Mouse (Mus musculus) right cerebral cortex, postnatal 10 days (tissue): ENCODE data around the gene Il17c.

ENCODE experiments used
- DNase-seq, 2 experiments: peaks; one replicate each; pipeline ENCODE4 v3.0.0; 2021; ENCODE audit warnings: low spot score in 2 of 2

Il17c gene

DNA sequence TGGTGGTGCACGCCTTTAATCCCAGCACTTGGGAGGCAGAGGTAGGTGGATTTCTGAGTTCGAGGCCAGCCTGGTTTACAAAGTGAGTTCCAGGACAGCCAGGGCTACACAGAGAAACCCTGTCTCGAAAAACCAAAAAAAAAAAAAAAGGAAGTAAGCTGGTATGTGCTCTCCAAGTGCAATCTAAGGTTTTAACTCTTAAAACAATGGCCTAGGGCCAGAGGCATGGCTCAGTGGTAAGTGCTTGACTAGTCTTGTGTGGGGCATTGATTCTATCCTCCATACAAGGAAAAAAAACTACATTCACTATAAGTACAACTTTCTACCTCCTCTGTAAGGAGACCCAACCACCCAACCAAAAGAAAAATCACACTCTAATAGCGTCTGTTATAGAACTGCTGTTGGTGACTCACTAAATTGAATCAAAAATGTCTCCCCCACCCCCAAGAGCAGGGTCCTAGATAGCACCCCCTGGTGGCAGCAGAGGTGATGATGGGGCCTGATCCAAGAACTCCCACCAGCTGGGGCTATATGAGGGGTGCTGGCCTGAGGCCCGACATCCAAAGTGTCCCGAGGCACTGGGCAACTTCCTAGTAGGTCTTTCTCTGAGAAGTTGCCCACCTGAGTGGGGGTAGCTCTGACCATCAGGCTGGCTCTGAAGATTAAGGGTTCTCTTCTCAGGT is 37.5 kb downstream of the Il17c start:
- no peak for DNase-seq

DNA sequence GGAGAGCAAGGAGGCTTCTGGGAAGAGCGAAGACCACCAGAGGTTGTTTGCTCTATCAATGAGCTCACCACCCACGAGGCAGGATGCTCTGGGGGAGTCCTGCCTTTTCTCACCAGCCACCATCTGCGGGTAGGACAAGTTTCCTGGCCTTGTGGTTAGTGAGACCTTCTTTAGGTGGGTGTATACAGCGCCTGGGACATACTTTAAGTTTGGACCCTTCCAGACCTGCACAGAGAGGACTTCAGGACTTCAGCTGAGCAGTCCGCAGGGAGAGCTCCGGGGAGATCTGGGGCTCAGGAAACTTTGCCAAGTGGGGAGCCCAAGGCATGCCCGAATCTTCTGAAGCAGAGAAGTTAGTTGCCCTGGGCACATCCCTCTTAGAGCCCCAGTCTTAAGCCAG is 38.2 kb downstream of the Il17c start:
- no peak for DNase-seq

DNA sequence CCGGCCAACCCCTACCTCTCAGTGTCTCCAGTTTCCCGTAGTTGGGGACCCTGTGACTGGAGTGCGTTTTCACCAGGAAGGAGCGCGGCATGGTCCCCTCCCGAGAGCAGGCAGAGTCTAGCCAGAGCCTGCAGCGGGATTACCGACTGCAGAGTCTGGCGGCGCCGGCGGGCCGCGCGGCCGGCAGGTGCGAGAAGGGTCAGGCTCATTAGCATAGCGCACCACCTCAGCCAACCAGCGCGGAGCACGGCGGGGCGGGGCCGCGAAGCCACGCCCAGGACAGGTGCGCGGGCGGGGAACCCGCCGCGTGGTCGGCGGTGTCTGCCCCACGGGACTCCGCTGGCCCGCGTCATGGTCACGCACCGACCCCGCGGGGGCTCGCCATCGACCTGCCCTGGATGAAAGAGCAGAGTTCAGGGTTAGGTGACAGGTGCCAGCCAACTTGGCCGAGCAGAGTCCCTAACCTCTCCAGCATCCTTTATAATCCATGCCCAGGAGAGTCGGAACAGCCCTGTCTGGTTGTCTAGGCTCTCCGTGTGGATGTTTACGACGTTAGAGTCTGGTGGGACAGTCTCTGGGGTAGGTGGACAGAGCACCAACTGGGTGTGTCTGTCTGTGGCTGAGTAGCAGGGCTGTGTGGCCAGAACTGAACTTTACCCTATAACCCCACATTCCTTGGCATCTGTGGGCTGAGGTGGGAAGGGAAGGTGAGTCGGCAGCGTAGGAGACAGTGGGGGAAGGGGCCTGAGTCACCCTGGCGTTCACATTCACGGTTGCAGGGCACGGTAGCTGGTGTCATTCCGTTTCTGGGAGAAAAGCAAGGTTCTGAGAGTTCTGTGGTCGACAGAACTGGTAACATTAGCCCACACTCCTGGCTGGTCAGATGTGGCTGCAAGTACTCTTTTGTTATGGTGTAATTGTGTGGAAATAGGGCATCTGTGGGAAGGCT is 39.0 kb downstream of the Il17c start, which contains the start of gene Snai3:
TSS of gene Snai3 (minus strand) at position 210 of the 949 bp plus-strand sequence.
- DNase-seq = no peak

DNA sequence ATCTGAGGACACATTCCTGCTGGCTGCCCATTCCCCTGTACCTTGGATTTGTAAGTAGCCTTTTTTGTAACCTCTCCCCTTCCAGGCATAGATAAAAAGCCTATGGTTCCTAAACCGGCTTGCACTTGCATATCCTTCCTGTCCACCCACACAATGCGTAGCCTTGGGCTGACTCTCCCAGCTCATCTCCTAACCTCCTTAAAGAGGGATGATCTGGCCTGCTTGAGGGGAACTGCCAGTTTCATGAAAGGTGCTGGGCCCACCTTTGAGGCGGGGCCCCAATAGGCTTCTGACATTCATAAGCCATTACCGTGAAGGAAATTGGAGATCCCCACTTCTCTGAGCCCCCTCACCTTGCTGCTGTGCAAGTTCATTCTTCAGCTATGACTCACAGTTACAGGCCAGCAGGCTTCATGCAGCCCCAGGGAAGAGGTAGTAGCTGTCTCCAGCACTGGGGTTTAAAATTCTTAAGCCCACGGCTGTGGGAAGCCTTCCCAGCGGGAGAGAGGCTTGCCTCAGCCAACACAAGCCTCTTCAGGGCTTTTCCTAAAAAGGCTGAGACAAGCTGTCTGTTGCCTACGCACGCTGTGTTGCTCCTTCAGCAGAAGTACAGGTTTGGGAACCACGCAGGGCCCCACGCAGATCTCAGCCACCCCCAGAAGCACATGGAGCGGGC is 39.8 kb downstream of the Il17c start:
- no peak for DNase-seq

DNA sequence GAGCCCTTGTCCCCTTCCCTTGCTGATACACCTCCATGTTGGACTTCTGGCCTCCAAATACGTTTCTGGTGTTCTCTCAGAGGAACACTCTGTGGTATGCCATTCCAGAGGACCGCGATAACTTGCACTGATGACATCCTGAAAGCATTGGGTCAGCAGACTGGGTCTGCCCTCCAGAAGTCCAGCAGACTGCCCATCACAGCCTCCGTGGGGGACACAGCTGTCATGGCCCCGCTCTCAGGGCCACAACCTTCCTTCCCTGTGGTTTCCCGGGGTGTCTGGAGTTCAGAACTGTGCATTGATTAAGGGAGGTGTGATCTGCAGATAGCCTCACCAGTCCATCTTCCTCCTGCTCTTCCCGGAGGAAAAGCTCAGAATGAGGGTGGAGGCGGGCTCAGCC is 40.7 kb downstream of the Il17c start:
- no peak for DNase-seq

DNA sequence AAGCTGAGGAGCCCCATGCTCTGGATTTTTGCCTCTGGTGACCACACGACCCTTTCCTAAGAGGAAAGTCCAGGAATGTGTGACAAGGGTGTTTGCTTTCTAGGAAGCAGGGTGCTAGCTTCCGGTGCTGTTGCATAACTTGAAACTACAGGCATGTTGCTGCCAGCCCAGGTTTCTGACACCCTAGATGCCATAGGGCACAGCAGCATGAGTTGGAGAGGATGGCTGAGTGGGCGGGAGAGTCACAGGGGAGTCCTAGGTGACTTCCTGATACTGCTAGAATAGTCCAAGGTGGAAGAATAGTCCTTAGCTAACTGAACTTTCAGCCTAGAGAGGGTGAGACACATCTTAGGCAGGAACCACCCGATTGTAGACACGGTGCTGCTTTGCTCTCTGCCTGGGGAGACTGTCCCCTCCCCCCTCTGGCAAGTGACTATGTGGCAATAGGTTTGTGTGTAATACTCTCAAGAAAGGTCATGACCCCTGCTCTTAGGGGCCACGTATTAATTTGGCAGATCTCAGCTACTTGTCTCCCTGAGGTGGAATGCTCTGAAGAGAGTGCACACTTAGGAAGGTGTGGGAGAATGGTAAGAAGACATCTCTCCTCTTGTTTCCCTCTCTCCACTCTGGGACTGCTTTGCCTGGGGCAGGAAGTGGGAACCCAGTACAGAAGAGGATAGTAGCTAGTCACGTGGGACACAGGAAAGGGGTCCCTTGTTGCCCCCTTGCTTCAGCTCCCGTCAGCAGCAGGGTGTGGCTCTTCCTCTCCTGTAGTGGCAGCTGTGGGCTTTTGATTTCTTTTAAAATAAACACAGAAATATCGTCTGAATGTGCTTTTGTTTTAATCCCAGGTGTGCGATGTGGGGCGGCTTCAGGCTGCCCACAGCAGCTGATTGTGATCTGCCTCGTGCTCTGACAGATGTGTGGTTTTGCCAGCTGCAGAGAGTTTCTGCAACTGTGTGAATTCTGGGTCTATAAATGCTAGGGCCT is 42.1 kb downstream of the Il17c start:
- no peak for DNase-seq

DNA sequence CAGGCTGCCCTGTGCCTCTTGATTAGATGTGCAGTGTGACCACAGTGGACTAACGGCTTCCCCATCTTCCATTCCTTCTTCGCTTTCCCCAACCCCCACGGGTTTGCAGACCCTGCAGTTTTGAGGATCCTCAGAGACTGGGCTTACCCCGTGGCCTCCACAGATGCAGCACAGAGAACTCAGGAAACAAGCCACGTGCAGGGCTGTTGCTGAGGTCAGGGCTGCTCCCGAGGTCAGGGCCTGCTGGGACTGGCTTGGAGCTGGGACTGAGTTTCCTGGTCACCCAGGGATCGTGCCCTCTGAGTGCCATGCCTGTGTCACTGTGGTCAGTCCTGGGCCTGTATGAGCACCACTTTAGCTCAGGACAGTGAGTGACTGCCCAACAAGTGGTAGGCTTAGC is 43.2 kb downstream of the Il17c start:
- DNase-seq = no peak

DNA sequence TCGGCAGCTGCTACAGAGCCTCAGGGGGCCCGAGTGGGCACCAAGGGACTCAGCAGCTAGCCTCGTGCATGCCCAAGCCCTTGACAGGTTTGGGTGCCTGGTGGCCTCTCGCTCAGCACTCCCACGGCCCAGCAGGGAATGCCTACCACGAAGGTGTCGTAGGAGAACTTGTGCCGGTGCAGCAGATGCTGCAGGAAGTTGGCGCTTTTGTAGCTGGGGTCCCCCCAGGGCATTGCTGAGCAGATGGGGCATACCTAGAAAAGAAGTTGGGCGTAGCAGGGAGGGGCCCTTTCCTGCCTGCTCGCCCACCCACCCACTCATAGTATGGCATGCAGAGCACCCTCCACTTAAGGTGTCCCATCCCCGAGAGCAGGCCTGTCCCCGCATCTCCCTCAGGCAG is 46.0 kb downstream of the Il17c start:
- DNase-seq = no peak

DNA sequence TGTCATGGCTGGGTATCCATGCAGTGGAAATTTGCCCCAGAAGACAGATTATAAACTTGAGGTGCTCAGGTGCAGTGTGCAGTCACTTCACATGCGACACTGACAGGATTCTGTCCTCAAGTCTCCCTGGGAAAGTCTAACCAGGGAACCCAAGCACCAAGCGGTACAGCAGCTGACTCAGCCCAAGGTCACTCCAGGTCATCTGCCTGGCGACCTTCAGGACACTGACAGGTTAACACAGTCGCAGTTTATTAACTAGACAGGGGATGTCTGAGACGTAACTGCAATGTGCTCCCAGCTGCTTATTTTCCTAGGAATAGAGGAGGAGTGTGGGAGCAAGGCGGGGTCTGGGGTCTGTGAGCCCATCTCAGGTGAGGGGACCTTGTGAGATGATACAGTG is 47.6 kb downstream of the Il17c start:
- DNase-seq = no peak

DNA sequence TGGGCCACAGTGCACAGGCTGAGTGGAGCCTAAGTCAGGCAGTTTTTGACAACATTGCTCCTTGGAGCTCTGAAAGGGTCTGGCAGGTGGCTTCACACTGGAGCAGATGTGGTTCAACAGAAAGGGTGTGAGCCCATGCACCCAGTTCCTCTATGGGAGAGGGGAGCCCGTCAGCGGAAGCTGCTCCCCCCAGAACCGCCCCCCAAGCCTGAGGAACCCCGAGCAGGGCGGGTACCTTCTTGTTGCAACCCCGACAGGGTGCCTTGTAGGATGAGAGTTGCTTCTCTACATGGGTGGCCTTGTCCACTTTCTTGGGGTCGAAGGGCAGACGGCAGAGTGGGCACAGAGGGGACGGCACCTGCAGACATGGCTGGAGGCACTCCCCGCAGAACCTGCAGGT is 48.1 kb downstream of the Il17c start:
- DNase-seq = no peak

DNA sequence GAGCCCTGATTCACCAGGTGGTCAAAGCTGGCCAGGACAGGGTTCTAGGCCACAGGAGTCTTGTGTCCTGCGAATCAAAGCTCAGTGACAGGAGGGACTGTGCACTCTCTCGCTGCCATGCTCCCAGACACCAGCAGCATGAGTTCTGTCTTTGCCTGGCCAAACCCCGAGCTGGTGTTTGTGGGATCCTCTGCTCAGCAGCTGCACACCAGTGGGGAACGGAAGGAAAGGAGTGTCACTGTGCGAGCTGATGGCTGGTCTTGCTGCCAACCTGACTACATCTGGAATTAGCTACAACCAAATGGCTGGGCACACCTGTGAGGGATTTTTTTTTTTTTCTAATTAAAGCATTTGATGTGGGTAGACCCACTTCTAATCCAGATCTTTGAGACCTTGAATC is 48.9 kb downstream of the Il17c start:
- no peak for DNase-seq
